Mouse (Mus musculus): ENCODE measurements around the gene Gtf2f2. TPM values are rescaled to one million over a fixed set of nuclear protein-coding genes. Genes with fewer than 3 reads are reported as not detected.

The Gtf2f2 gene
- polyA plus RNA-seq, 1 experiment, result not detected

GRCm38 (mm10) chr14:76009185-76009584, 1.5 kb downstream of the Gtf2f2 start:
- 68% methylated on average over 5 of the region's 5 CpGs for WGBS
- no peak for TF ChIP-seq POLR2A (IDR thresholded peaks at IDR 0.05; ENCODE audit: insufficient read depth, low read depth, low read length)
- TF ChIP-seq CTCF (IDR thresholded peaks at IDR 0.05; ENCODE audit: insufficient read depth, low read depth, low read length), result no peak
- no peaks in the 10 kb centered on the region for H3K4me1 ChIP-seq (ENCODE audit: control insufficient read depth, insufficient read depth, low read length)
- no peak overlapping the region for H3K4me3 ChIP-seq (ENCODE audit: insufficient read depth, low read depth, low read length)
- no peak overlapping the region for H3K27ac ChIP-seq (ENCODE audit: insufficient read depth, low read depth, low read length)

- H3K4me1 ChIP-seq (ENCODE audit: control insufficient read depth, insufficient read depth, low read length), result no peaks in the 10 kb centered on the region
- TF ChIP-seq POLR2A (IDR thresholded peaks at IDR 0.05; ENCODE audit: insufficient read depth, low read depth, low read length), result no peak
- TF ChIP-seq CTCF (IDR thresholded peaks at IDR 0.05; ENCODE audit: insufficient read depth, low read depth, low read length), result no peak
- H3K27ac ChIP-seq (ENCODE audit: insufficient read depth, low read depth, low read length), result no peak overlapping the region
- WGBS, result 97% methylated on average over 1 of the region's 1 CpGs
- no peak overlapping the region for H3K4me3 ChIP-seq (ENCODE audit: insufficient read depth, low read depth, low read length)
Measured at GRCm38 (mm10) chr14:76008174-76008573, 2.5 kb downstream of the Gtf2f2 start.

GRCm38 (mm10) chr14:76005011-76005410, 5.7 kb downstream of the Gtf2f2 start:
- WGBS, result 89% methylated on average over 4 of the region's 4 CpGs

GRCm38 (mm10) chr14:76001781-76002180, 8.9 kb downstream of the Gtf2f2 start:
- TF ChIP-seq CTCF (IDR thresholded peaks at IDR 0.05; ENCODE audit: insufficient read depth, low read depth, low read length) (no peak), POLR2A (IDR thresholded peaks at IDR 0.05; ENCODE audit: insufficient read depth, low read depth, low read length) (no peak)
- 81% methylated on average over 4 of the region's 4 CpGs for WGBS
- Histone ChIP-seq H3K4me1 (ENCODE audit: control insufficient read depth, insufficient read depth, low read length) (no peaks in the 10 kb centered on the region), H3K27ac (ENCODE audit: insufficient read depth, low read depth, low read length) (no peak overlapping the region), H3K4me3 (ENCODE audit: insufficient read depth, low read depth, low read length) (no peak overlapping the region)

More at GRCm38 (mm10) chr14:76005011-76005410, 5.7 kb downstream of the Gtf2f2 start:
- TF ChIP-seq POLR2A (IDR thresholded peaks at IDR 0.05; ENCODE audit: insufficient read depth, low read depth, low read length) (no peak), CTCF (IDR thresholded peaks at IDR 0.05; ENCODE audit: insufficient read depth, low read depth, low read length) (no peak)
- H3K27ac ChIP-seq (ENCODE audit: insufficient read depth, low read depth, low read length), result no peak overlapping the region
- no peak overlapping the region for H3K4me3 ChIP-seq (ENCODE audit: insufficient read depth, low read depth, low read length)
- H3K4me1 ChIP-seq (ENCODE audit: control insufficient read depth, insufficient read depth, low read length), result no peaks in the 10 kb centered on the region

- WGBS, result 65% methylated on average over 1 of the region's 1 CpGs
- no peak overlapping the region for H3K27ac ChIP-seq (ENCODE audit: insufficient read depth, low read depth, low read length)
- no peak for TF ChIP-seq CTCF (IDR thresholded peaks at IDR 0.05; ENCODE audit: insufficient read depth, low read depth, low read length)
- TF ChIP-seq POLR2A (IDR thresholded peaks at IDR 0.05; ENCODE audit: insufficient read depth, low read depth, low read length), result no peak
Measured at GRCm38 (mm10) chr14:75998082-75998481, 12.6 kb downstream of the Gtf2f2 start.

GRCm38 (mm10) chr14:75992371-75992770, 18.3 kb downstream of the Gtf2f2 start:
- H3K27ac ChIP-seq (ENCODE audit: insufficient read depth, low read depth, low read length), result no peak overlapping the region
- H3K4me1 ChIP-seq (ENCODE audit: control insufficient read depth, insufficient read depth, low read length), result no peaks in the 10 kb centered on the region
- WGBS, result 76% methylated on average over 4 of the region's 4 CpGs
- TF ChIP-seq CTCF (IDR thresholded peaks at IDR 0.05; ENCODE audit: insufficient read depth, low read depth, low read length), result no peak
- TF ChIP-seq POLR2A (IDR thresholded peaks at IDR 0.05; ENCODE audit: insufficient read depth, low read depth, low read length), result no peak
- no peak overlapping the region for H3K4me3 ChIP-seq (ENCODE audit: insufficient read depth, low read depth, low read length)

More at GRCm38 (mm10) chr14:75998082-75998481, 12.6 kb downstream of the Gtf2f2 start:
- no peak overlapping the region for H3K4me3 ChIP-seq (ENCODE audit: insufficient read depth, low read depth, low read length)
- no peaks in the 10 kb centered on the region for H3K4me1 ChIP-seq (ENCODE audit: control insufficient read depth, insufficient read depth, low read length)

- Histone ChIP-seq H3K4me1 (ENCODE audit: control insufficient read depth, insufficient read depth, low read length) (no peaks in the 10 kb centered on the region), H3K27ac (ENCODE audit: insufficient read depth, low read depth, low read length) (no peak overlapping the region), H3K4me3 (ENCODE audit: insufficient read depth, low read depth, low read length) (no peak overlapping the region)
- WGBS, result 95% methylated on average over 6 of the region's 6 CpGs
- no peak for TF ChIP-seq POLR2A (IDR thresholded peaks at IDR 0.05; ENCODE audit: insufficient read depth, low read depth, low read length)
- no peak for TF ChIP-seq CTCF (IDR thresholded peaks at IDR 0.05; ENCODE audit: insufficient read depth, low read depth, low read length)
Measured at GRCm38 (mm10) chr14:75990936-75991335, 19.7 kb downstream of the Gtf2f2 start.

GRCm38 (mm10) chr14:75989168-75989567, 21.5 kb downstream of the Gtf2f2 start:
- TF ChIP-seq POLR2A (IDR thresholded peaks at IDR 0.05; ENCODE audit: insufficient read depth, low read depth, low read length) (no peak), CTCF (IDR thresholded peaks at IDR 0.05; ENCODE audit: insufficient read depth, low read depth, low read length) (no peak)
- H3K27ac ChIP-seq (ENCODE audit: insufficient read depth, low read depth, low read length), result no peak overlapping the region
- H3K4me3 ChIP-seq (ENCODE audit: insufficient read depth, low read depth, low read length), result no peak overlapping the region
- 79% methylated on average over 1 of the region's 1 CpGs for WGBS
- peaks cover 5% of the 10 kb centered on the region; the same call in 1 of the 2 replicates for H3K4me1 ChIP-seq (ENCODE audit: control insufficient read depth, insufficient read depth, low read length)

- TF ChIP-seq CTCF (IDR thresholded peaks at IDR 0.05; ENCODE audit: insufficient read depth, low read depth, low read length) (no peak), POLR2A (IDR thresholded peaks at IDR 0.05; ENCODE audit: insufficient read depth, low read depth, low read length) (no peak)
- Histone ChIP-seq H3K27ac (ENCODE audit: insufficient read depth, low read depth, low read length) (no peak overlapping the region), H3K4me3 (ENCODE audit: insufficient read depth, low read depth, low read length) (no peak overlapping the region), H3K4me1 (ENCODE audit: control insufficient read depth, insufficient read depth, low read length) (peaks cover 6% of the 10 kb centered on the region; the same call in 1 of the 2 replicates)
- WGBS, result 81% methylated on average over 7 of the region's 7 CpGs
Measured at GRCm38 (mm10) chr14:75986878-75987483, 23.7 kb downstream of the Gtf2f2 start.

All from olfactory bulb, adult 2 months (tissue).